Mouse (Mus musculus): ENCODE measurements around the gene Bri3. TPM values are rescaled to one million over a fixed set of nuclear protein-coding genes. Genes with fewer than 3 reads are reported as not detected.

The Bri3 gene
- polyA plus RNA-seq, 2 experiments: 90.6 to 119 TPM

DNA sequence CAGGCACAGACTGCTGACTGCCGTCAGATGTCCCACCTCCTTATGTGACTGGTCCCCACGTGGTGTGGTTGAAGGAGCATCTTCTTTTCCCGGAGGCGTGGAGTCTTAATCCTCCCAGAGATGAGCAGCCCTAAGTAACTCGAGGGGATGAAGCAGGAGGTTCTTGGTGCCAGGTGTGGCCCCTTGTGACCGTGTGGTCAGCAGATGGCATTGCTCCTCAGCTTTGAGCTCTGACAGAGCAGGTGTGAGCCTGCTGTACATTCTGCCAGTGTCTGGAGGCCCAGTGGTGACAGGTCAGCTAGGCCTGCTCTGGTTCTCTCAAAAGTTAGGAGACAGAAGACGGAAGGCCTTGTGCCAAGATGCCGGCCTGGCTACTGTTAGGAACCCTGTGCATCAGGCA, 16.2 kb downstream of the Bri3 start:
- no peak for TF ChIP-seq POLR2A (IDR thresholded peaks at IDR 0.05; ENCODE audit: borderline replicate concordance, extremely low read depth, insufficient read depth, insufficient read length)
- Histone ChIP-seq H3K4me1 (ENCODE audit: control insufficient read depth, insufficient read depth, low read length) (peaks cover 36% of the 10 kb centered on the region), H3K9me3 (ENCODE audit: control insufficient read depth, low read length) (no peaks in the 10 kb centered on the region), H3K27ac (replicated peaks; ENCODE audit: low read depth, low read length) (no peak overlapping the region), H3K36me3 (ENCODE audit: control insufficient read depth, insufficient read depth, low read length) (peaks cover 42% of the 10 kb centered on the region), H3K27me3 (ENCODE audit: control insufficient read depth, insufficient read depth, low read length) (no peaks in the 10 kb centered on the region), H3K4me3 (replicated peaks; ENCODE audit: low read length) (no peak overlapping the region), H3K4me2 (replicated peaks; ENCODE audit: low read depth, low read length, severe bottlenecking) (no peak overlapping the region), H3K9ac (ENCODE audit: low read depth, low read length, severe bottlenecking) (no peak overlapping the region)
- ATAC-seq (ENCODE audit: low FRiP score, low read depth) (no peak), DNase-seq (ENCODE audit: low spot score) (no peak)
- WGBS: 72% methylated on average over 8 of the region's 8 CpGs

DNA sequence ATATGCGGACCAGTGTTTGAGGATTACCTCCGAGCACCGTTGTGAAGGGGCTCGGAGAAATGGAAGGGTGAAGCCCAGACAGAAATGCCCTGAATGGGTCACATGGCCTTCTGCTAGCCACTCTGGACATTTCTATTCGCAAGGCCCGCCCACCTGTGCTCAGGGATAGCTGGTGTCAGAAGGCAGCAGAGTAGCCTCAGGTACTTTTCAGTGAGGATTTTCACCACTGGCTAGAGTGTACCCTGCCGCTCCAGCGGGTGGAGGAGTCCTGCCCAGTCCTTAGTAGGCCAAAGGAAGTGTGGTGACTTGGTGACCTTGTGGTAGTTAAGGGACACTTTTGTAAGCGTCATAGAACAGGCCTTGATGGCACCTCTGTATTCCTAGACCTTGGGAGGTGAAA, 17.1 kb downstream of the Bri3 start:
- no peak for DNase-seq (ENCODE audit: low spot score)
- Histone ChIP-seq H3K27me3 (ENCODE audit: control insufficient read depth, insufficient read depth, low read length) (no peaks in the 10 kb centered on the region), H3K4me1 (ENCODE audit: control insufficient read depth, insufficient read depth, low read length) (peaks cover 34% of the 10 kb centered on the region), H3K27ac (replicated peaks; ENCODE audit: low read depth, low read length) (no peak overlapping the region), H3K9ac (ENCODE audit: low read depth, low read length, severe bottlenecking) (no peak overlapping the region), H3K9me3 (ENCODE audit: control insufficient read depth, low read length) (no peaks in the 10 kb centered on the region), H3K4me2 (replicated peaks; ENCODE audit: low read depth, low read length, severe bottlenecking) (no peak overlapping the region), H3K4me3 (replicated peaks; ENCODE audit: low read length) (no peak overlapping the region), H3K36me3 (ENCODE audit: control insufficient read depth, insufficient read depth, low read length) (peaks cover 49% of the 10 kb centered on the region)
- TF ChIP-seq POLR2A (IDR thresholded peaks at IDR 0.05; ENCODE audit: borderline replicate concordance, extremely low read depth, insufficient read depth, insufficient read length): no peak
- WGBS: 77% methylated on average over 9 of the region's 9 CpGs
- ATAC-seq (ENCODE audit: low FRiP score, low read depth): no peak

DNA sequence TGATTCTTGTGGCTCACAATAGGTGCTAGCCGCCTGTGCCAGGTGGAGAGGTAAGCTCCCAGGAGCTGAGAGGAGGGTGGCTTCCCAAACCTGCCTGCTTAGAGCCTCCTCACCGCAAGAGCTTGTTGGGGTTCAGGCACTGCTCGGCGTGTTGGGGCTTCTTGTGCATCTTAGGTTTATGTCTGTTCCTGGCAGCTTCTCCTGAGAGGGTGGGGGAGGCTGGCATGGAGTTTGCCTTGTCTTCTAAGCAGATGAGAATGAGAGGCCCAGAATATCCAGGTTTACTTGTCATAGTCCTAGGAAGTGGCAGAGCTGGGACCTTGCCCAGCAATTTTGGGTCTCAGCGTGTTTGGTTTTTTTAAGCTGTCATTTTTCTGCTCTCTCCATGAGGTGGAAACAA, 17.6 kb downstream of the Bri3 start:
- Histone ChIP-seq H3K9ac (ENCODE audit: low read depth, low read length, severe bottlenecking) (no peak overlapping the region), H3K9me3 (ENCODE audit: control insufficient read depth, low read length) (no peaks in the 10 kb centered on the region), H3K4me3 (replicated peaks; ENCODE audit: low read length) (no peak overlapping the region), H3K27ac (replicated peaks; ENCODE audit: low read depth, low read length) (no peak overlapping the region), H3K4me1 (ENCODE audit: control insufficient read depth, insufficient read depth, low read length) (peaks cover 29% of the 10 kb centered on the region), H3K4me2 (replicated peaks; ENCODE audit: low read depth, low read length, severe bottlenecking) (no peak overlapping the region), H3K27me3 (ENCODE audit: control insufficient read depth, insufficient read depth, low read length) (no peaks in the 10 kb centered on the region), H3K36me3 (ENCODE audit: control insufficient read depth, insufficient read depth, low read length) (peaks cover 55% of the 10 kb centered on the region)
- no peak for TF ChIP-seq POLR2A (IDR thresholded peaks at IDR 0.05; ENCODE audit: borderline replicate concordance, extremely low read depth, insufficient read depth, insufficient read length)
- 87% methylated on average over 5 of the region's 5 CpGs for WGBS
- no peak for DNase-seq (ENCODE audit: low spot score)
- ATAC-seq (ENCODE audit: low FRiP score, low read depth): no peak

DNA sequence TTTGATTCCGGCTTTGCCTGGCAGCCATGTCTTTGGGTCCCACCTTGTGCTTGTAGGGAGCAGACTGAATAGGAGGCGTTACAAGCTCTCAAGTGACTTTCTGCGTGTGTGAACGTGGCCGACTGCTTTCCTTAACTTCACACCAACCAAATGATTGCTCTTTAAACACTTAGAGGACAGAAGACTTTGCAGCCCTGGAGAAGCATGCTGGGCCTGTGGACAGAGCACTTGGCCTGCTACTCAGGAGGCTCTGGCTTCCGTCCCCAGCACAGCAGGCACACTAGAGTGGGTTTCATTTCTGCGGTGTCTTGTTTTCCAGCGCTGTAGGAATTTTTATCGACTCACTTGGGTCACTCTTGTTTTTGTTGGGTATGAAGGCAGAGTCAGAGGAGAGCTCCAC, 18.8 kb downstream of the Bri3 start:
- 72% methylated on average over 9 of the region's 9 CpGs for WGBS
- no peak for ATAC-seq (ENCODE audit: low FRiP score, low read depth)
- Histone ChIP-seq H3K27ac (replicated peaks; ENCODE audit: low read depth, low read length) (no peak overlapping the region), H3K4me2 (replicated peaks; ENCODE audit: low read depth, low read length, severe bottlenecking) (no peak overlapping the region), H3K36me3 (ENCODE audit: control insufficient read depth, insufficient read depth, low read length) (peaks cover 67% of the 10 kb centered on the region), H3K9ac (ENCODE audit: low read depth, low read length, severe bottlenecking) (no peak overlapping the region), H3K4me3 (replicated peaks; ENCODE audit: low read length) (no peak overlapping the region), H3K9me3 (ENCODE audit: control insufficient read depth, low read length) (no peaks in the 10 kb centered on the region), H3K27me3 (ENCODE audit: control insufficient read depth, insufficient read depth, low read length) (no peaks in the 10 kb centered on the region), H3K4me1 (ENCODE audit: control insufficient read depth, insufficient read depth, low read length) (peaks cover 17% of the 10 kb centered on the region)
- no peak for DNase-seq (ENCODE audit: low spot score)
- no peak for TF ChIP-seq POLR2A (IDR thresholded peaks at IDR 0.05; ENCODE audit: borderline replicate concordance, extremely low read depth, insufficient read depth, insufficient read length)

DNA sequence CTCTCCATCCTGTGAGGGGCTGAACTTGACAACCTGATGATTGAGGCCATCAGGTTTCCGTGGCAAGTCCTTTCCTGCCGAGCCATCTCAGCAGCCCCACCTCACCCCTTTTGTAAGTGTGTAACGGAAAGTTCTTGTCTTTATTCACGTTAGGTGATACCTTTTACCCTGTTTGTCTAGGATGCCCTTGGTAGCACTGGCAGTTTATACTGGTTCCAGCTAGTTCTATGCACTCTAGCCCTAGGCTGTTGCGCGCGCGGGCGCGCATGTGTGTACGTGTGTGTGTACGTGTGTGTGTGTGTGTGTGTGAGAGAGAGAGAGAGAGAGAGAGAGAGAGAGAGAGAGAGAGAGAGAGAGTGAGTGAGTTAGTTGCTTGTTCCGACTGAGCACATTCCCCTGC, 19.3 kb downstream of the Bri3 start:
- ATAC-seq (ENCODE audit: low FRiP score, low read depth): no peak
- Histone ChIP-seq H3K4me2 (replicated peaks; ENCODE audit: low read depth, low read length, severe bottlenecking) (no peak overlapping the region), H3K9me3 (ENCODE audit: control insufficient read depth, low read length) (no peaks in the 10 kb centered on the region), H3K9ac (ENCODE audit: low read depth, low read length, severe bottlenecking) (no peak overlapping the region), H3K27ac (replicated peaks; ENCODE audit: low read depth, low read length) (no peak overlapping the region), H3K36me3 (ENCODE audit: control insufficient read depth, insufficient read depth, low read length) (peaks cover 71% of the 10 kb centered on the region), H3K4me1 (ENCODE audit: control insufficient read depth, insufficient read depth, low read length) (peaks cover 12% of the 10 kb centered on the region), H3K27me3 (ENCODE audit: control insufficient read depth, insufficient read depth, low read length) (no peaks in the 10 kb centered on the region), H3K4me3 (replicated peaks; ENCODE audit: low read length) (no peak overlapping the region)
- TF ChIP-seq POLR2A (IDR thresholded peaks at IDR 0.05; ENCODE audit: borderline replicate concordance, extremely low read depth, insufficient read depth, insufficient read length): no peak
- 80% methylated on average over 13 of the region's 13 CpGs for WGBS
- no peak for DNase-seq (ENCODE audit: low spot score)
